Mouse (Mus musculus): ENCODE measurements around the gene Atoh7.

DNA sequence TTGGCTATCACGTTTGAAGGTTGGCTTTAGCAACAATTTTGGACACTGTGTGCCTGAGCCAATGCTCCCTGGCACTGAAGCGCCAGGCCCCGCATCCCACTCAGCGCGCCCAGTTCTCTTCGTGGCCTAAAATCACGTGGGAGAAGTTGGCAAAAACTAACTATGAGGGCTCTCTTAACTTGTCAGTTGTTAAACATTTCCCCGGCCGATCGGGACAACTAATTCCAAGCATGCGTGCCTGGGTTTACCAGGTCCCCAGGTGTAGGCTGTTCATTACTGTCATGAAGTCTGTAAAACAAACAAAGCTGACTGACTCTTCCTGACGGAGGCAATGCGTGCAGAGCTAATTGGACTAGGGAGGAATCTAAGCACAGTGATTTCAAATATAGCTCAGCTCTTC lies 43.2 kb downstream of the Atoh7 start:
- TF ChIP-seq ZKSCAN1 (IDR thresholded peaks at IDR 0.05; ENCODE audit: low read depth, low read length) (no peak), CHD1 (IDR thresholded peaks at IDR 0.05; ENCODE audit: low read depth, low read length) (no peak), NRF1 (IDR thresholded peaks at IDR 0.05; ENCODE audit: insufficient read depth, low read depth, low read length, poor library complexity, severe bottlenecking) (no peak), CTCF (IDR thresholded peaks at IDR 0.05 in 2 of 3, conservative IDR thresholded peaks at IDR 0.05 in 1 of 3; ENCODE audit: control insufficient read depth in 1 of 3, insufficient read depth in 1 of 3, low read depth in 2 of 3, low read length in 3 of 3, poor library complexity in 1 of 3, severe bottlenecking in 1 of 3) (no peak), POLR2AphosphoS2 (IDR thresholded peaks at IDR 0.05; ENCODE audit: low read length) (no peak), MXI1 (IDR thresholded peaks at IDR 0.05; ENCODE audit: low read depth, low read length) (no peak), GATA1 (IDR thresholded peaks at IDR 0.05; ENCODE audit: low read depth, low read length) (no peak), POLR2A (IDR thresholded peaks at IDR 0.05; ENCODE audit: control insufficient read depth in 1 of 2, insufficient read depth in 1 of 2, low read depth in 1 of 2, low read length in 2 of 2, poor library complexity in 1 of 2) (no peak), USF1 (IDR thresholded peaks at IDR 0.05; ENCODE audit: low read depth, low read length) (no peak)

Measured in MEL (cell line).